Mouse (Mus musculus): ENCODE measurements around the gene Slc38a10.

GRCm38 (mm10) chr11:120129281-120129680, 21.9 kb downstream of the Slc38a10 start:
- TF ChIP-seq CTCF (IDR thresholded peaks at IDR 0.05; ENCODE audit: borderline replicate concordance, insufficient read depth, low read length) (no peak), POLR2A (IDR thresholded peaks at IDR 0.05; ENCODE audit: low read depth, low read length) (no peak)

All from embryonic fibroblast, embryonic 13.5 days (primary cell).